Mouse (Mus musculus): ENCODE data around the gene Prmt3. TPM values are rescaled to one million over a fixed set of nuclear protein-coding genes. Genes with fewer than 3 reads are reported as not detected.

Prmt3 gene
- 40.5 and 43.8 TPM in 2 replicates for polyA plus RNA-seq (2015; fragmentation: Nextera tagmentation; extraction: Ambion mirVana)

- WGBS, result under 1% methylated on average over 62 of the region's 92 CpGs
- Histone ChIP-seq H3K36me3 (ENCODE audit: control insufficient read depth, insufficient read depth, low read length) (peaks cover 5% of the 10 kb centered on the region; the same call in 1 of the 2 replicates), H3K4me2 (ENCODE audit: low read depth, low read length) (peak within 1 kb of the TSS; percentile 85), H3K9me3 (ENCODE audit: control insufficient read depth, low read length) (no peaks in the 10 kb centered on the region), H3K4me1 (replicated peaks; ENCODE audit: control insufficient read depth, insufficient read depth, low read length) (peaks cover 12% of the 10 kb centered on the region), H3K27ac (ENCODE audit: low read length) (peak within 1 kb of the TSS; percentile 51; the same call in 1 of the 2 replicates), H3K4me3 (ENCODE audit: low read length) (peak within 1 kb of the TSS; percentile 75), H3K9ac (ENCODE audit: low read length) (peak within 1 kb of the TSS; percentile 77), H3K27me3 (ENCODE audit: control insufficient read depth, insufficient read depth, low read depth, low read length) (no peaks in the 10 kb centered on the region)
- ATAC-seq (ENCODE audit: low read depth), result peak; percentile 96
Measured at GRCm38 (mm10) chr7:49778114-49778901, at the start of gene Prmt3. Prmt3 (plus strand) TSS chr7:49778346.

- Histone ChIP-seq H3K4me3 (ENCODE audit: low read length) (no peak overlapping the region), H3K27ac (ENCODE audit: low read length) (no peak overlapping the region), H3K27me3 (ENCODE audit: control insufficient read depth, insufficient read depth, low read depth, low read length) (no peaks in the 10 kb centered on the region), H3K9me3 (ENCODE audit: control insufficient read depth, low read length) (no peaks in the 10 kb centered on the region), H3K4me1 (replicated peaks; ENCODE audit: control insufficient read depth, insufficient read depth, low read length) (no peaks in the 10 kb centered on the region; the same call in 1 of the 2 replicates), H3K9ac (ENCODE audit: low read length) (no peak overlapping the region), H3K36me3 (ENCODE audit: control insufficient read depth, insufficient read depth, low read length) (no peaks in the 10 kb centered on the region), H3K4me2 (ENCODE audit: low read depth, low read length) (no peak overlapping the region)
- 43% methylated on average over 4 of the region's 4 CpGs for WGBS
- ATAC-seq (ENCODE audit: low read depth), result no peak
Measured at GRCm38 (mm10) chr7:49734342-49734741, 43.8 kb upstream of the Prmt3 start.

- no peak overlapping the region for H3K4me2 ChIP-seq (ENCODE audit: low read depth, low read length)
- ATAC-seq (ENCODE audit: low read depth), result no peak
- WGBS, result 35% methylated on average over 8 of the region's 8 CpGs
Measured at GRCm38 (mm10) chr7:49739448-49739847, 38.7 kb upstream of the Prmt3 start.

GRCm38 (mm10) chr7:49741474-49741873, 36.7 kb upstream of the Prmt3 start:
- ATAC-seq (ENCODE audit: low read depth), result peak; percentile 68; the same call in 1 of the 2 replicates
- Histone ChIP-seq H3K27me3 (ENCODE audit: control insufficient read depth, insufficient read depth, low read depth, low read length) (no peaks in the 10 kb centered on the region), H3K4me2 (ENCODE audit: low read depth, low read length) (no peak overlapping the region), H3K4me1 (replicated peaks; ENCODE audit: control insufficient read depth, insufficient read depth, low read length) (no peaks in the 10 kb centered on the region), H3K9me3 (ENCODE audit: control insufficient read depth, low read length) (no peaks in the 10 kb centered on the region), H3K4me3 (ENCODE audit: low read length) (no peak overlapping the region), H3K9ac (ENCODE audit: low read length) (no peak overlapping the region), H3K27ac (ENCODE audit: low read length) (0 out of 2 replicates have a peak overlapping the region, but pooled peaks have one; percentile 16), H3K36me3 (ENCODE audit: control insufficient read depth, insufficient read depth, low read length) (no peaks in the 10 kb centered on the region)
- WGBS, result 19% methylated on average over 5 of the region's 5 CpGs

More at GRCm38 (mm10) chr7:49739448-49739847, 38.7 kb upstream of the Prmt3 start:
- Histone ChIP-seq H3K36me3 (ENCODE audit: control insufficient read depth, insufficient read depth, low read length) (no peaks in the 10 kb centered on the region), H3K4me1 (replicated peaks; ENCODE audit: control insufficient read depth, insufficient read depth, low read length) (no peaks in the 10 kb centered on the region), H3K9ac (ENCODE audit: low read length) (no peak overlapping the region), H3K4me3 (ENCODE audit: low read length) (no peak overlapping the region), H3K27ac (ENCODE audit: low read length) (no peak overlapping the region), H3K27me3 (ENCODE audit: control insufficient read depth, insufficient read depth, low read depth, low read length) (no peaks in the 10 kb centered on the region), H3K9me3 (ENCODE audit: control insufficient read depth, low read length) (no peaks in the 10 kb centered on the region)

GRCm38 (mm10) chr7:49741923-49742322, 36.2 kb upstream of the Prmt3 start:
- ATAC-seq (ENCODE audit: low read depth), result no peak
- Histone ChIP-seq H3K9ac (ENCODE audit: low read length) (no peak overlapping the region), H3K9me3 (ENCODE audit: control insufficient read depth, low read length) (no peaks in the 10 kb centered on the region), H3K4me2 (ENCODE audit: low read depth, low read length) (no peak overlapping the region), H3K4me3 (ENCODE audit: low read length) (no peak overlapping the region), H3K36me3 (ENCODE audit: control insufficient read depth, insufficient read depth, low read length) (no peaks in the 10 kb centered on the region), H3K27me3 (ENCODE audit: control insufficient read depth, insufficient read depth, low read depth, low read length) (no peaks in the 10 kb centered on the region), H3K4me1 (replicated peaks; ENCODE audit: control insufficient read depth, insufficient read depth, low read length) (no peaks in the 10 kb centered on the region), H3K27ac (ENCODE audit: low read length) (0 out of 2 replicates have a peak overlapping the region, but pooled peaks have one; percentile 16)
- 55% methylated on average over 10 of the region's 10 CpGs for WGBS

GRCm38 (mm10) chr7:49751148-49751547, 27.0 kb upstream of the Prmt3 start:
- WGBS, result 5% methylated on average over 4 of the region's 4 CpGs
- H3K4me2 ChIP-seq (ENCODE audit: low read depth, low read length), result no peak overlapping the region
- H3K9ac ChIP-seq (ENCODE audit: low read length), result no peak overlapping the region
- no peak overlapping the region for H3K4me3 ChIP-seq (ENCODE audit: low read length)
- no peak for ATAC-seq (ENCODE audit: low read depth)
- H3K27me3 ChIP-seq (ENCODE audit: control insufficient read depth, insufficient read depth, low read depth, low read length), result peaks cover 7% of the 10 kb centered on the region
- no peaks in the 10 kb centered on the region for H3K9me3 ChIP-seq (ENCODE audit: control insufficient read depth, low read length)
- H3K27ac ChIP-seq (ENCODE audit: low read length), result no peak overlapping the region
- no peaks in the 10 kb centered on the region for H3K36me3 ChIP-seq (ENCODE audit: control insufficient read depth, insufficient read depth, low read length)
- no peaks in the 10 kb centered on the region for H3K4me1 ChIP-seq (replicated peaks; ENCODE audit: control insufficient read depth, insufficient read depth, low read length)

- no peak overlapping the region for H3K27ac ChIP-seq (ENCODE audit: low read length)
- peak overlapping the region; percentile 47 for H3K4me2 ChIP-seq (ENCODE audit: low read depth, low read length)
- peak overlapping the region; percentile 18; the same call in 1 of the 2 replicates for H3K4me3 ChIP-seq (ENCODE audit: low read length)
- peaks cover 7% of the 10 kb centered on the region for H3K27me3 ChIP-seq (ENCODE audit: control insufficient read depth, insufficient read depth, low read depth, low read length)
- H3K4me1 ChIP-seq (replicated peaks; ENCODE audit: control insufficient read depth, insufficient read depth, low read length), result no peaks in the 10 kb centered on the region
- peak; percentile 43; the same call in 1 of the 2 replicates for ATAC-seq (ENCODE audit: low read depth)
- H3K9ac ChIP-seq (ENCODE audit: low read length), result no peak overlapping the region
- 19% methylated on average over 25 of the region's 25 CpGs for WGBS
- H3K9me3 ChIP-seq (ENCODE audit: control insufficient read depth, low read length), result no peaks in the 10 kb centered on the region
- H3K36me3 ChIP-seq (ENCODE audit: control insufficient read depth, insufficient read depth, low read length), result no peaks in the 10 kb centered on the region
Measured at GRCm38 (mm10) chr7:49752730-49753506, 25.2 kb upstream of the Prmt3 start.

GRCm38 (mm10) chr7:49754767-49755166, 23.4 kb upstream of the Prmt3 start:
- no peak for ATAC-seq (ENCODE audit: low read depth)
- no peak overlapping the region for H3K4me2 ChIP-seq (ENCODE audit: low read depth, low read length)
- H3K4me3 ChIP-seq (ENCODE audit: low read length), result no peak overlapping the region
- H3K9ac ChIP-seq (ENCODE audit: low read length), result no peak overlapping the region
- WGBS, result 3% methylated on average over 9 of the region's 9 CpGs
- H3K4me1 ChIP-seq (replicated peaks; ENCODE audit: control insufficient read depth, insufficient read depth, low read length), result 0 out of 2 replicates have a peak, but pooled peaks cover 3% of the 10 kb centered on the region
- no peaks in the 10 kb centered on the region for H3K36me3 ChIP-seq (ENCODE audit: control insufficient read depth, insufficient read depth, low read length)
- H3K27me3 ChIP-seq (ENCODE audit: control insufficient read depth, insufficient read depth, low read depth, low read length), result peaks cover 7% of the 10 kb centered on the region
- no peaks in the 10 kb centered on the region for H3K9me3 ChIP-seq (ENCODE audit: control insufficient read depth, low read length)
- no peak overlapping the region for H3K27ac ChIP-seq (ENCODE audit: low read length)
